Mouse (Mus musculus) adipocyte (in vitro differentiated cells): ENCODE measurements around the gene Iqcg.
"Not testable (repeated sequence)": the region's sequence is repeated elsewhere in the genome, so short reads cannot be mapped to it uniquely, and the experiment has no call there.

ENCODE experiments used
- DNase-seq: peaks from one replicate; pipeline ENCODE4 v3.0.0-alpha.2; 2016; ENCODE audit warnings: low spot score

Iqcg gene

DNA sequence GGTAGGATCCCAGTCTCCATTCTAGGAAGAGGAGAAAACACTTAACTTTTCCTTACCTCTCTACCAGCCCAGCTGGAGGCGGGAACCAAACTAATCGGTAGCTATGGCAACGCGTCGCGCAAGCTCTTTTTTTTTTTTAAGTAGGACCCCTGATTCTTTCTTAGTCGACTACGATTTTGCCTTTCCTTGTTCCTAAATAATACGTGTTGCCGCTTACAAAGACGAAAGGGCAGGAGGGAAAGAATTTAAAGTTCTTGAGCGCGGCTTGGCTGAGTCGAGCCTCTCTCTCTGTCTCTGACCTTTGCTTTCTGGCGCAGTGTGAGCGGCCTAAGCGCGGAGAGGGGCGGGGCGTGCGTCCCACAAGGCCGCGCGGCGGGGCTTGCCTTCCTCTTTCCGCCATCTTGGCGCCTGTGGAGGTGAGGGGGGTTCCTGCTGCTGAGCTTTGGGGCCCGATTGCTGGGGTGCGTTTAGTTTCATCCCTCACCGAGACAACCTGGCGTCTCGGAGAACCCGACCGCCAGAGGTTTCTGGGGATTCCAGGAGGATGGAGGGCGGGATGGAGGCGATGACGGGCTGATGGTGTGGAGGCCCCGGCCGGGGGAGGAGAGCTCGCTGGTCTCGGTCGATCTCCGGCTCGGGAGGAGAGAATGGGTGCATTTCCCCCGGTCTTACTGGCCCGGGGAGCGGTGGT lies at the start of gene Iqcg, which contains the start of gene Rpl35a:
Gene Iqcg (minus strand): TSS at position 124 of the 691 bp plus-strand sequence.
Gene Rpl35a (plus strand): TSS at position 359 of the 691 bp plus-strand sequence.
- DNase-seq, result peak; percentile 96

DNA sequence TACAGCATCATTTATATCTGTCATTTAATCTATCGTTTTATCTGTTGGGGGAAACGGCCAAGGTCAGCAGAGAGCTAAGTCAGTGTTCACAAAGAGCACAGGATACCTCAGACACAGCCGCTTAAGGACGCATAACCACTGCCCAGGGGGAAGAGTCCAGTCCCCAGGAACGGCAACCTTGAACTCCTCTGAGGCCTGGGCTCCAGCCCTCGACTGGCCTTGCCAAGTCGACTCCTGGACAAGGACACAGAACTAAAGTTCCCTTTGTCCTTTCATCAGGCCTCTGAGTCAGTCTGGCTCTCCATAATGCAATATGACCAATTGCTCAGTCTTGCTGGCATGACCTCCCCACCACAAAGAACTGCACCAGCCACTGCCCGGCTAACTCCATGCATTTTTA lies 29.6 kb upstream of the Iqcg start:
- no peak for DNase-seq

DNA sequence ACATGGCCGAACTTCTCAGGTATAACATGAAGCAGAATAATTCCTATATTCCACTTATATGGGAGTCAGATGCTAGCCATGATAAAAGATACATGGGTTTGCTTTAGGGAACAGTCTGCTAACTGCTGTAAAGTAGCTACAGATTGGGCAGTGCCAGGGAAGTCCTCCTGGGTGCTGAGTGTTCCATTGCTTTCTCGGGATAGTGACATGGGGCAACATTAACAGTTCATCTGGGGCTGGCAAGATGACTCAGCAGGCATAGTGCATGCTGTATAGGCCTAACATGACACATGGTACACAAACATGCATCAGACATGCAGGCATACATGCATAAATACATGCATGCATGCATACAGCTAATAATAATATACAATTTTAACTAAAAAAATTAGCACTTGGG lies 28.0 kb upstream of the Iqcg start:
- no peak for DNase-seq

DNA sequence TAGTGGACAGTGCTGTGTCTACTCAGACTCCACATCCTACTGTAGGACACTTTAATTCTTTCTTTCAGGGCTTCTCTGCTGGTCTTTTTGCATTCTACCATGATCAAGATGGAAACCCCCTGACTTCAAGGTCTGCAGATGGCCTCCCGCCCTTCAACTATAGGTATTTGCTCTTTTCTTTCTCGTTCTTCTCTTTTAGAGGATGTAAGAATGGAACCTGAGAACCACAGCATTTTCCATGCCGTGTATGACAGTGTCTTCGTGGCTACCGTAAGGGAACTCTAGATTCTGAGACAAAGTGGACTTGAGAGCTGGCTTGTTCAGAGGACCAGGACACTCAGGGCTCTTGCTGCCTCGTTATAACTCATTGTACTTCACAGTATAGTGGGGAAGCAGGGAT lies 26.9 kb upstream of the Iqcg start:
- DNase-seq, result no peak

DNA sequence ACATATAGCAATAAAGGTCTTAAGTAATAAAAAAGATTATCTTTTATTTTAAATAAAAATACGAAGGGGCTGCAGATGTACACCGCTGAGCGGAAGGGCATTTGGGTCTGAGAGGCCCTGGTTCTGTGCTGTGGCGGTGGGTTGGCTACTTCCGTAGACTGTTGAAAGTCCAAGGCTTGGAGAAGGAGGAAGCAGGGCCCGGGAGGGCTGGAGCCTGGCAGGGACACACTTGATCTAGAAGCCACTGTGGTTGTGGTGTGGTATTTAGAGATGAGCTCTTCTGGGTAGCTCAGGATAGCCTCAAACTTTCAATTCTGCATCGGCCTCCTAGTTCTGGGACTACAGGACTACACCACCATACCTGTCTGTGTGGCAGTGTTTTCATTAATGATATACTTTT lies 24.0 kb upstream of the Iqcg start:
- DNase-seq, result no peak

DNA sequence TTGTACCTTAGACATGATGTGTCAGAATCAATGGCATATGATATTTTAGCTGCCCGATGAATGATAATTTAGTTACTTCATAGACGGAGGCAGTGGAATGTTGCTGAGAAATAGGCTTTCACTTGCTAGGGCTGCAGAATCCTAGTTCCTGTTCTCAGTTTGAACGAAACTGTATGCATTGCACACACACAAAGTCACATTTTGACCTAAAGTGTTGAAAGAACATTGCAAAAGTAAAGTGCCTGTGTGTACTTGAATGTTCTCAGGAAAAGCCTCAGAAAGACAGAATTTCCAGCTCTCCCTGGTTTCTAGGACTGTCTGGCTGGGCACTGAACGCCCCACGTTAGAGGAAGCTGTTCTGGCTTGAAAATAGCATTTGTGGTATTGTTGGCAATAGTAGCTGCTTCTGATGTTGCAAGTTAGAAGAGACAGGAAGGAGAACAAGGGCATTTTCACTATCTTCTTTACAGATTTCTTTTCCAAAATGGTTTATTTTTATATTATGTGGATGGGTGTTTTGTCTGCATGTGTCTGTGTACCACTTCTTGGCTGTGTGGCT lies 21.1 kb upstream of the Iqcg start:
- DNase-seq, result peak; percentile 17

DNA sequence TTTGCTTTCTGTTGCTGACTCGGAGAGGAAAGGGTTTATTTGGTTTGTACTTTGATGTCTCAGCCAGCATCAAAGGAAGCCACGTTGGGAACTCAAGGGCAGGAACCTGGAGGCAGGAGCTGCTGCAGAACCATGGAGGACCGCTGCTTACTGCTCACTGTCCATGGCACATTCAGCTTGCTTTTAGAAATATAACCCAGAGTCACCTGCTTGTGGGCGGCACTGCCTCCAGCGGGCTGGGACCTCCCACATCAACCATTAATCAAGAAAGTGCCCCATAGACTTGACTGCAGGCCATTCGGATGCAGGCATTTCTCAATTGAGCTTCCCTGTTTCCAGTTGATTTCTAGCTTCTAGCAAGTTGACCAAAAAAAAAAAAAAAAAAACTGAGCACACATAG lies 20.1 kb upstream of the Iqcg start:
- DNase-seq, result no peak

DNA sequence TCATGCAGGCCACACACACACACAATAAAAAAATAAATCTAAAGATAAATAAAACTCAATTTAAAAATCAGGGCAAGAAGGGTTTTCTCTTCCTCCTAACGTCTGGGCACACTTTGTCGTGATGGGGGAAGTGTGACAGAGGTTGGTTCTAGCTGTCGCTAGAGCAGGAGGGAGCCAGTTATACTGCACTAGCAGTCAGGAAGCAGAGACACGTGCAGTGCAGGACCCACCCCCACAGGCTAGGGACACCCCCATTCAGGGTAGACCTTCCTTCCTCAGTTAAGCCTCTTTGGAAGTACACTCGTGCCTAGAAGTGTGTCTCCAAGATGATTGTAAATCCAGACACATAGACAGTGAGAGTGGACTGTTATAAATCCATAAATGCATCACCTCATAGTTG lies 18.9 kb upstream of the Iqcg start:
- DNase-seq, result no peak

DNA sequence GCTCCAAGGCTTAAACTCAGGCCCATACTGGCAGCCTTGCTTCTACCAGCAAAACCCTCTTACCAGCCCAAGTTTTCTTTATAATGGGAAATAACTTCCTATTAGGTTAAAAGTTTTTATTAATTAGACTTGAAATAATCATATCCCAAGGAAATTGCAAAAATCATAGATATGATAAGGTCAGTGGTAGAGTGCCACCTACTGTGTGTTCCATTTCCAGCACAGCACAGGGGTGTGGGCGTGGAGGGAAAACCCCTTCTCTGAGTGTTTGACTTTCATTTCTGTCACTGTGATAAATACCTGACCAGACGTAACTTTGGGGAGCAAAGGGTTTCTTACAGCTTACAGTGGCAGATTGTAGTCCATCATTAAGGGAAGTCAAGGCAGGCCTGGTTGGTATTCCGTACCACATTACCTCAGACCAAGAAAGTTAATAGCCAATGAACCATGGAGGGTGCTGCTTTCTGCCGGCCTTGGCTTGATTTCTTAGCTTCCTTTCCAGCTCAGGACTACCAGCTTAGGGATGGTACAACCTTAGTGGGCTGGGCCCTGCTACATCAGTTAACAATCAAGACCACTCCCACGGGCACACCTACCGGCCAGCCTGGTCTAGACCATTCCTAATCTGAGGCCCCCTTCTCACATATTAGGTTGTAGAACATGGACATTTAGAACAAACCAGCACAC lies 17.0 kb upstream of the Iqcg start:
- no peak for DNase-seq

DNA sequence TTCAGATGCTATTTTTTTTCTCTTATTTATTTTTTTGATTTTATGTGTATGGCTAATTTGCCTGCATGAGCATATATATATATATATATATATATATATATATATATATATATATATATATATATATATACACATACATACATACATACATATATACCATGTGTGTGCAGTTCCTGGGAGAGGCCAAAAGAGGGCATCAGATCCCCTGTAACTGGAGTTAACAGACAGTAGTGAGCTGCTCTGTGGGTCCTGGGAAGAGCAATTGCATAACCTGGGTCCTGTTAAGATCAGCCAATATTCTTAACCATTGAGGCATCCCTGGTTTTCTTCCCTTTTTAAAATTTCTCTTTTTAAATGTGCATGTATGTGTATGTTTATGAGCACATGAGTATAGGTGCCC lies 14.9 kb upstream of the Iqcg start:
- no peak for DNase-seq

DNA sequence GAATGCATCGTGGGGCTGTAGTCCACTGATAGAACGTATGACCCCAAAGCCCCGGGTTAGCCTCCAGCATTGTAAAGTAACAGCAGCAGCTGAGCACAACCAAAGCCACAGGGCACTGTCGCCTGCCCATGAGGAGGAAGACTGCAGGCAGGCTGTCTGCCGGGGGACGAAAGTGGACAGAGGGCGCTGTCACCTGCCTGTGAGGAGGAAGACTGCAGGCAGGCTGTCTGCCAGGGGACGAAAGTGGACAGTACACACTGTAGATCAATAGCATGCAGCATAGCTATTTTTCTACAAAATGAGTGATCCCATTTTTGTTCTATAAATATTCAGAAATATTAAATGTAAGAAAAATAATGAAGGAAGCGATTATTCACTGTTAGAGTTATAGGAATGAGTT lies 8.6 kb upstream of the Iqcg start:
- no peak for DNase-seq

DNA sequence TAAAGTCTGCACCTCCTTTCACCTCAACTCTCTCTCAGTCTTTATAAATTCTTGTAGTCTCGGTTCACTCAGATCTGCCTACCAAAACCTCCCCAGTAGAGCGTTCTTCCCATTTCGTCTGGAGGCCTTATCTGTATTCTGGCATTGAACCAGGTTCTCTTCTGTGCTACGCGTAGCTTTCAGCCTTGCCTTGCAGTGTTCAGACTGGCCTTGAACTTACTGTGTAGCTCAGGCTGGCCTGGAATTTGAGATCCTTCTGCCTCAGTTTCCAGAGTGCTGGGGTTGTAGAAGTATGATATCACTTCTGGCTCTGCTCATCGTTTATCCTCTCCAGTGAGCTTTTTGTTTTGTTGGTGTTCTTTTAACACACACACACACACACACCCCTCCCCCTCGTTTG lies 7.2 kb upstream of the Iqcg start:
- no peak for DNase-seq

DNA sequence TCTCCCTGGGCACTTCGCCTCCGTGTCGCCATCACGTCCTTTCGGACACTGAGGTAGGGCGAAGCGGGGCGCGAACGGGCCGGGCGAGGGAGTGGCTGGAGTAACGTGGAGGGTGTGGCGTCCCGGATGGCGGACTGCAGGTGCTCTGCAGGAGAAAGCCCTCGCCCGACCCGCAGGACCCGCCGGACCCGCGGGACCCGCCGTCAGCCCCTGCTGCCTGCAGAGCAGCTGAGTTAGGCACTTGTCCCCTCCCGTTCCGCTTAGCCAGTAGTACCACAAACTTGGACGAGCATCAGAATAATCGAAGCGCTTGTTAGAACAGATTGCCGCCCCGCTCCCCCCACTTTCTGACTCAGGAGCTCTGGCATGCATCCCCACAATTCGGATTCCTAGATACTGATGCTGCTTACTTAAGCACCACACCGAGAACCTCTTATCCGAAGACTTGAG lies 6.7 kb upstream of the Iqcg start:
- peak; percentile 46 for DNase-seq

DNA sequence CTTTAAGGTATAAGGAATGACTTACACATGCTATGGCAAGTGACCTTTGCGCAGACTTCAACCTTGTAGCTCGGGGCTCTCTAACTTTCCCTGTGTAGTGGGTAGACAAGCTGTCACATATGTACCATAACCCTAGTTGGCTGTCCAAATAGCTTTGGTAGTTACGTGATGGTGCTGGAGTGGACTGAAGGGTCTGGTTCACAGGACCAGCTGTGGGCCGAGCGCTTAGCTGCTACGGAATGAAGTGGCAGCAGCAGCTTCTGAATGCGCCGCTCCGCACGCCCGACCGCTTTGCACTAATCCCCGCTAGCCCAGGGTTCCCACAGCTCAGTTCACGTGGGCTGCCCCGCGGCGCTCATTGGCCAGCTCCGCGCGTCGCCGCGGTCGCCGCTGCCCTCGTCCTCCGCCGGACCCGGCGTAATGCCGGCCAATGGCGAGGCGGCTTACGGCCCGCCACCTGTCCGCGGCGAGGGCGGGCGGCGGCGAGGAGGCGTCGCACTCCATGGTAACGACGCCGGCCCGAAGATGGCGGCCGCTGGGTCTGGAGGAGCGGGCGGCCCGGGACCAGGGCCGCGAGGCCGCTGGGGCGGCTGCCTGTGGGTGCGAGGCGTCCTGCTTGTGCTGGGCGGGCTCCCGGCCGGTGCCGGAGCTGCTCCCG lies 6.1 kb upstream of the Iqcg start, which contains the start of gene Lmln:
Gene Lmln (plus strand): TSS at position 498 of the 658 bp plus-strand sequence.
- peak; percentile 88 for DNase-seq

DNA sequence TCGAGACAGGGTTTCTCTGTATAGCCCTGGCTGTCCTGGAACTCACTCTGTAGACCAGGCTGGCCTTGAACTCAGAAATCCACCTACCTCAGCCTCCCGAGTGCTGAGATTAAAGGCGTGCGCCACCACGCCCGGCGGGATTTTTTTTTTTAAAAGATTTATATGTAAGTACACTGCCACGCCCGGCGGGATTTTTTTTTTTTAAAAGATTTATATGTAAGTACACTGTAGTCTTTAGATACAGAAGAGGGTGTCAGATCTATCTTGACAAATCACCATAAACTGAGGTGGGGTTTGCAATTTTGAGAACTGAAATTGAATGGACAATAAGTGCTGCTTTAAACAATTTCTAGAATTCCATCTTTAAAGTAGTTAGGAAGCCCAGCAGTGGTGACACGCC lies 5.4 kb upstream of the Iqcg start:
- no peak for DNase-seq

DNA sequence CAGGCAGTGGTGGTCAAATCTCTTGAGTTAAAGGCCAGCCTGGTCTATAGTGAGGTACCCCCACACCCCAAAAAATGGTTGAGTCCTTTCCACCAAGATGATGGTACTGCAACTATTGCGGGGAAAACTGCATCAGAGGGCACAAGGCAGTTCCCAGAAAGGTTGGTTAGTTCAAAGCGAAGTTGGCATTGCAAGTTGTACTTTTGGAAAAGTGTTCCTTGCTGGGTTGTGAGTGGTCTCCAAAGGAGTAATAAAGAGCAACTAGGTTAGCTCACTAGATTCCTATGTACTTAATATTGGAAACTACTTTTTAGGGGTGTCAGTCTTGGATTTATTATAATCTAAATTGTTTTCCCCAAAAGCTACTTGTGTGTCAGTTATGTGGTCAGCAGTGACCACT lies 4.9 kb upstream of the Iqcg start:
- no peak for DNase-seq

DNA sequence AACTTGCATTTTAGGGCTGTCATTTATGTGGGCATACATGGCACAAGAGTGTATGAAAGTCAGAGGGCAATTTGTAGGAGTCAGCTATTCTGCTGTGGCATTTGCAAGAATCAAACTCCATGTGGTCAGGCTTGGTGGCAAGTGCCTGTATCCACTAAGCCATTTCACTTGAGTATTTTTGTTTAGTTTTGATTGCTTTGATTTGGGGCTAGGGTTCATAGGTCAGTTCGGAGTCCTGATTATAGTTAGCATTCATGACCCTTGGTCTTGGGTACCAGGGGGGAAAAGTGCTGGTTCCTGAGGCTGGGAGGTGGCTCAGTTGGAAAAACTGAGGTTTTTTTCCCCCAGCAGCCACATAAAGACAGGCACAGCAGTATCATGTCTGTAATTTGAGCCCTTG lies 3.5 kb upstream of the Iqcg start:
- no peak for DNase-seq

DNA sequence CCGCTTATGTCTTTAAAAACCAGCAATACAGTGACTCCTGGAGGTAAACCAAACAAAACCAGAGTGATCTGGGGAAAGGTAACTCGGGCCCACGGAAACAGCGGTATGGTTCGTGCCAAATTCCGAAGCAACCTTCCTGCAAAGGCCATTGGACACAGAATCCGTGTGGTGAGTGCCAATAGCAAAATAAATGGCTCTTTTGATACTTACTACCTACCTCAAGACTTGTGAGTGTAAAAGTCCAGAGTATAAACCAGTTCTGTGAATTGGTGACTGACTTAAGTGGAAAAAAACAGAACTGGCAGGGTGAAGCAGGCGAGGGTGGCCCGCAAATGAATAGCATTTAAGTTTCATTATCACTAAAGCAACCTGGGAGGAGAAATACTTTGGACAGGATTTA lies 2.6 kb upstream of the Iqcg start:
- DNase-seq, result not testable (repeated sequence)

DNA sequence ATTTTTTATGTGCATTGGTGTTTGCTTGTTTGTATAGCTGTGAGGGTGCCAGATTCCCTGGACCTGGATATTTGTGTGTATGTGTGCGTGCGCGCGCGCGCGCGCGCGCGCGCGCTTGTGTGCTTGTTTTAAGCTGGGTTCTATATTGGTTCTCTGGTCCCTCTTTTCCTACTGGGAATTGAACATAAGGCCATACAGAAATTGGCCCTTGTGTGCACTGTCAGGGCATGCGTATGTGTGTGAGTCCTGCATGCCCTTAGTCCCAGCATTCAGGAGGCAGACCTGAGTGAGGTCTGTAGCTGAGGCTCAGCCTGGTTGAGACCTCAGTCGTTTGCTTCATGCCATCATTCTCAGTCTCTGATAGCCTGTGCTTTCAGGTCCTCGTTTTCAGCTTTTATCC lies 2.0 kb upstream of the Iqcg start:
- no peak for DNase-seq

DNA sequence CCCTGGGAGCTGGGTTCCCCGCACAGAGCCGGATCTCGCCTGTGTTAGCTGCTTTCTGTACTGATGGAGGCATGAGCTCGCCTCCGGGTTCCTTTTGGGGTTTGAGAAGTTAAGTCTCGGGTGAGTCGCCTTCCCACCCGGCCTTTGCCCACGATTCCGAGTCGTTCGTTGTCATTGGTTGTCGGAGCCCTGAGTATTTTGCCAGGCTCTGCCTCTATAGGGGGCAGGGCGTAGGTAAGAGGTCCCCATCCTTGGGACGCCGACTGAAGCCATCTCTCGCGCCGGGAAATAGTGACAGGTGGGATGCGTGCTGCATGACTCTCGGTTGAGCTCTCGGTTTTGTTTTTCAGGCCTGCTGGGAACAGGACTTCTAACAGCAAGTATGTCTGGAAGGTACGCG lies 768 bp upstream of the Iqcg start:
- peak; percentile 74 for DNase-seq

DNA sequence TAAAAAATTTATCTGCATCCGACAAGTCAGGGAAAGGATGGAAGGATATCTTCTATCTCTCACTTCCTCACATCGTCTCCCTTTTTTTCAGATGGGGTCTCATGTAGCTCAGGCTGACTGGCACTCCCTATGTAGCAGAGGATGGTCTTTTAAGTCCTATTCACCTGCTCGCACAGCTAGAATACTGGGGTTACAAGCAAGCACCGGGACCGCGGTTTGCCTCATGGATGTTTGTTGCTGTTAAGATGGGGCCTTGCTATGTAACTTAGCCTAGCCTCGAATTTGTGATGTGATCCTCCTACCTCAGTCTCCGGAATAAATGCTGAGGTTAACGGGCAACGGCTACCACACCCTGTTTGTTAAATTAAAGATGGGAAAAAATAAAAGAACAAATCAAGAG lies 363 bp downstream of the Iqcg start:
- no peak for DNase-seq

DNA sequence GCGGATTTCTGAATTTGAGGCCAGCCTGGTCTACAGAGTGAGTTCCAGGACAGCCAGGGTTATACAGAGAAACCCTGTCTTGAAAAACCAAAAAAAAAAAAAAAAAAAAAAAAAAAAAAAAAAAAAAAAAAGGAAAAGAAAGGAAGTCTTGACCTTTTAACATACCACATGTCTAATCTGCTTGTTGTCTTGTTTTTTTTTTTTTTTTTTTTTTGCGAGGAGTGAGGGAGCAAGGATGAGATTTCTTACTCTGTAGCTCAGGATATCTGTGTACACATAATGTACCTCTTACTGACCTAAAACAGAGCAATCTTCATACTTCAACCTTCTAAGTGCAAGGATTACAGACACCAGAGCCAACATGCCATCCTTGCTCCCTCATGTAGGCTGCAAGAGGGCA lies 1.1 kb downstream of the Iqcg start:
- DNase-seq, result not testable (repeated sequence)

DNA sequence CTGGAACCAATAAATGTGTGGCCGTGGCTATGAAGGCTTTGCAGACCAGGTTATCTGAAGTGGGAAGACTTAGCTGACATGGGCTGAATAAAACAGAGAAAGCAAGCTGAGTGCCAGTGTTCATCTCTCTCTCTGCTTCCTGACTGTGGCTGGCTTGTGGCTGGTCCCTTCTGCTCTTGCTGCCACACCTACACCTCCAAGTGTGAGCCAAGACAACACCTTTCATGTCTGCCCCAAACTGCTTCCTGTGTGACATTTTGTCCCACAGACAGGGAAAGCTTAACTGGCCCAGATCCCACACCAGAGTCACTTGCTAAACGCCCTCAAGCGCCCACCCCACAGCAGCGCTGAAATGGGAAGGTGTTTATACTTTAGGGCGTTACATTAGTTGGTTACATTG lies 2.9 kb downstream of the Iqcg start:
- no peak for DNase-seq
